Mouse (Mus musculus) layer of hippocampus, adult 9-11 months (tissue): Measurements from ENCODE around the gene Trmt11.
"Not testable (repeated sequence)": the region's sequence is repeated elsewhere in the genome, so short reads cannot be mapped to it uniquely, and the experiment has no call there.

ENCODE experiments used
- DNase-seq: peaks from one replicate; pipeline ENCODE4 v3.0.0; 2022

Trmt11 gene

GRCm38 (mm10) chr10:30555686-30556578 lies 44.6 kb downstream of the Trmt11 start:
- no peak for DNase-seq

GRCm38 (mm10) chr10:30552377-30552776 lies 48.2 kb downstream of the Trmt11 start:
- DNase-seq: no peak

- no peak for DNase-seq
These were observed 50.6 kb downstream of the Trmt11 start for GRCm38 (mm10) chr10:30549974-30550373.

GRCm38 (mm10) chr10:30538538-30538815 lies 62.1 kb downstream of the Trmt11 start:
- DNase-seq: no peak

- peak; percentile 71 for DNase-seq
These were observed 62.6 kb downstream of the Trmt11 start for GRCm38 (mm10) chr10:30537734-30538537.

- not testable (repeated sequence) for DNase-seq
These were observed 64.6 kb downstream of the Trmt11 start for GRCm38 (mm10) chr10:30535930-30536329.

GRCm38 (mm10) chr10:30527122-30527521 lies 73.4 kb downstream of the Trmt11 start:
- DNase-seq: no peak

- no peak for DNase-seq
These were observed 78.8 kb downstream of the Trmt11 start for GRCm38 (mm10) chr10:30521727-30522126.

GRCm38 (mm10) chr10:30519143-30519542 lies 81.4 kb downstream of the Trmt11 start:
- DNase-seq: no peak

GRCm38 (mm10) chr10:30517224-30517623 lies 83.3 kb downstream of the Trmt11 start:
- DNase-seq: no peak

- DNase-seq: no peak
These were observed 83.8 kb downstream of the Trmt11 start for GRCm38 (mm10) chr10:30516771-30517170.

- no peak for DNase-seq
These were observed 95.8 kb downstream of the Trmt11 start for GRCm38 (mm10) chr10:30504736-30505135.

- DNase-seq: no peak
These were observed 97.4 kb downstream of the Trmt11 start for GRCm38 (mm10) chr10:30503168-30503567.

GRCm38 (mm10) chr10:30502718-30503117 lies 97.8 kb downstream of the Trmt11 start:
- DNase-seq: no peak

- DNase-seq: not testable (repeated sequence)
These were observed 102.3 kb downstream of the Trmt11 start for GRCm38 (mm10) chr10:30498223-30498622.
